Comparison of ENCODE assay signal across 8 mouse cellular contexts in the genomic region with DNA sequence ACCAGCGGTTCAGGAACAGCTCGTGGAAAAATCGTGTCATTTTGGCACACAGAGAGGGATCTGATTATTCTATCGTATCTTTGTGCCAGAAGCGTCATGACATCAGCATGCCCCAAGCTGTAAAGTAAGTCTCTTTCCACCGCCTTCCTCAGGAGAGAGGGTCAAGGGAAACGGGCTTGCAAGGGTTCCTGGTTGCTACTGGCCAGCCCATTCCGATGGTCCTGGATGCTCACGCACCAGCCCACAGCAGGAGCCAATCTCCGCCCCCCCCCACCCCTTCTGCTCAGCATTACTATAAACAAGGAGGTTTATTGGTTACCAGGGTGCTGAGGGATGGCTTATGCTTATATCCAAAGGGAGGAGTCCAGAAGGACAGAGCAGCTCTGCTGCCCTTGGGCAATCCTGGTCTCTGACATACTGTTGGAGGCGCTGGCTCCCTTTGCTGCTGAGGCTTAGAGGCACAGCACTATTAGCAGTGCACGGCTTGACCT. TPM values are rescaled to one million over a fixed set of nuclear protein-coding genes. Genes with fewer than 3 reads are reported as not detected.
DNase-seq lines count a peak whose midpoint lies in the region; ATAC-seq and TF ChIP-seq lines count a peak whose summit lies in the region.

No protein-coding gene starts in this region.

- H3K27me3 ChIP-seq in heart, embryonic 12.5 days (replicated peaks): no peaks in the 10 kb centered on the region
- H3K27me3 ChIP-seq in kidney, postnatal 0 days (ENCODE audit: insufficient read depth, low read length): no peaks in the 10 kb centered on the region
- H3K27me3 ChIP-seq in stomach, embryonic 15.5 days (replicated peaks): no peaks in the 10 kb centered on the region

- peak overlapping the region; percentile 77 for H3K27ac ChIP-seq in heart, embryonic 12.5 days (ENCODE audit: poor library complexity, severe bottlenecking)
- peak overlapping the region; percentile 14; the same call in 1 of the 2 replicates for H3K27ac ChIP-seq in kidney, postnatal 0 days
- H3K27ac ChIP-seq in stomach, embryonic 15.5 days: peak overlapping the region; percentile 32

- H3K9me3 ChIP-seq in heart, embryonic 12.5 days (replicated peaks): no peaks in the 10 kb centered on the region
- no peaks in the 10 kb centered on the region for H3K9me3 ChIP-seq in kidney, postnatal 0 days (replicated peaks; ENCODE audit: low read length)
- H3K9me3 ChIP-seq in stomach, embryonic 15.5 days: no peaks in the 10 kb centered on the region

- WGBS in heart, embryonic 12.5 days: 1% methylated on average over 12 of the region's 12 CpGs
- 2% methylated on average over 12 of the region's 12 CpGs for WGBS in kidney, postnatal 0 days
- 6% methylated on average over 12 of the region's 12 CpGs for WGBS in stomach, embryonic 15.5 days

- H3K4me2 ChIP-seq in heart, embryonic 12.5 days: peak overlapping the region; percentile 76
- peak overlapping the region; percentile 74 for H3K4me2 ChIP-seq in kidney, postnatal 0 days (ENCODE audit: low read length)
- H3K4me2 ChIP-seq in stomach, embryonic 15.5 days: peak overlapping the region; percentile 53

- peak; percentile 28 to 30 for DNase-seq in layer of hippocampus, postnatal 10 days (ENCODE audit: low spot score in 2 of 2)
- no peak for DNase-seq in layer of hippocampus, postnatal 14 days (ENCODE audit: low spot score in 2 of 2)
- peak; percentile 18 to 25 for DNase-seq in cerebellum, postnatal 36 days
- DNase-seq in kidney, postnatal 0 days (ENCODE audit: low spot score): peak; percentile 89
- peak; percentile 49 for DNase-seq in lung, postnatal 14 days
- DNase-seq in layer of hippocampus, postnatal 25 days (ENCODE audit: extremely low spot score in 1 of 2, low spot score in 1 of 2): no peak

- TF ChIP-seq CTCF in kidney, postnatal 0 days (IDR thresholded peaks at IDR 0.05; ENCODE audit: low read depth): peak; percentile 59

- peak overlapping the region; percentile 71 for H3K9ac ChIP-seq in heart, embryonic 12.5 days
- peak overlapping the region; percentile 46; the same call in 1 of the 2 replicates for H3K9ac ChIP-seq in kidney, postnatal 0 days (ENCODE audit: low read depth, low read length)
- no peak overlapping the region for H3K9ac ChIP-seq in stomach, embryonic 15.5 days

- H3K4me1 ChIP-seq in heart, embryonic 12.5 days (replicated peaks): peaks cover 56% of the 10 kb centered on the region
- H3K4me1 ChIP-seq in kidney, postnatal 0 days (replicated peaks; ENCODE audit: insufficient read depth, low read length): peaks cover 12% of the 10 kb centered on the region; the same call in 1 of the 2 replicates
- peaks cover 32% of the 10 kb centered on the region for H3K4me1 ChIP-seq in stomach, embryonic 15.5 days

- H3K4me3 ChIP-seq in heart, embryonic 12.5 days: peak overlapping the region; percentile 31
- H3K4me3 ChIP-seq in kidney, postnatal 0 days (replicated peaks; ENCODE audit: low read depth, low read length): peak overlapping the region; percentile 36
- peak overlapping the region; percentile 27 for H3K4me3 ChIP-seq in stomach, embryonic 15.5 days (replicated peaks)

- H3K36me3 ChIP-seq in heart, embryonic 12.5 days: no peaks in the 10 kb centered on the region
- no peaks in the 10 kb centered on the region for H3K36me3 ChIP-seq in kidney, postnatal 0 days (ENCODE audit: insufficient read depth, low read length)
- no peaks in the 10 kb centered on the region for H3K36me3 ChIP-seq in stomach, embryonic 15.5 days

- ATAC-seq in heart, embryonic 12.5 days (ENCODE audit: insufficient number of reproducible peaks, low FRiP score): peak; percentile 53
- ATAC-seq in kidney, postnatal 0 days (replicated peaks; ENCODE audit: low FRiP score, low read depth): peak; percentile 22; the same call in 1 of the 2 replicates
- ATAC-seq in stomach, embryonic 15.5 days (ENCODE audit: insufficient read depth, low FRiP score, low read depth): peak; percentile 11; the same call in 1 of the 2 replicates

RNA-seq across cellular contexts. Expression of gene Prickle1, which starts 3.8 kb away (rescaled TPM):
- 10 to 100 TPM; 40.9 to 42.8 TPM for total RNA-seq in layer of hippocampus, postnatal 10 days (2021)
- total RNA-seq in layer of hippocampus, postnatal 14 days (2021): 10 to 100 TPM; 53.5 to 61.8 TPM
- polyA plus RNA-seq in heart, embryonic 12.5 days (2016; fragmentation: Nextera tagmentation; extraction: Ambion mirVana): 42.2 and 43.7 TPM in 2 replicates
- polyA plus RNA-seq in kidney, postnatal 0 days (2015; fragmentation: Nextera tagmentation; extraction: Ambion mirVana): 19.8 and 20.7 TPM in 2 replicates
- 22.1 and 23.0 TPM in 2 replicates for polyA plus RNA-seq in stomach, embryonic 15.5 days (2015; fragmentation: Nextera tagmentation; extraction: Ambion mirVana)
- total RNA-seq in layer of hippocampus, postnatal 25 days (2021): 10 to 100 TPM; 71.5 to 79.6 TPM

Comparison
In these comparisons a context has a peak if more than half of its experiments do, and no peak if none do; other contexts are left out.
1. DNase-seq: peak in layer of hippocampus, postnatal 10 days (2 of 2), cerebellum, postnatal 36 days (2 of 2), kidney, postnatal 0 days (single experiment) and lung, postnatal 14 days (single experiment); none in layer of hippocampus, postnatal 14 days (0 of 2) and layer of hippocampus, postnatal 25 days (0 of 2).
2. H3K27ac ChIP-seq: peak in every context shown above with its lines; median percentile 77 in heart, embryonic 12.5 days; 32 in stomach, embryonic 15.5 days; 14 in kidney, postnatal 0 days.
3. Peak in every context shown above with its lines, with median percentiles within 50 percentile points of each other: ATAC-seq, H3K4me2 ChIP-seq and H3K4me3 ChIP-seq.